Mouse (Mus musculus): ENCODE measurements around the gene Prdm10. TPM values are rescaled to one million over a fixed set of nuclear protein-coding genes. Genes with fewer than 3 reads are reported as not detected.

The Prdm10 gene
- polyA plus RNA-seq, 1 experiment from 2014 or later: 4.7 TPM

GRCm38 (mm10) chr9:31254697-31255004 is 25.7 kb upstream of the Prdm10 start:
- peak overlapping the region; percentile 85 for H3K27ac ChIP-seq (ENCODE audit: low read depth, low read length)
- no peaks in the 10 kb centered on the region for H3K9me3 ChIP-seq (replicated peaks; ENCODE audit: control insufficient read depth, low read length)
- peak overlapping the region; percentile 10; the same call in 1 of the 2 replicates for H3K4me3 ChIP-seq (ENCODE audit: low read depth, low read length)
- no peaks in the 10 kb centered on the region for H3K36me3 ChIP-seq (ENCODE audit: control insufficient read depth, insufficient read depth, low read length)
- no peak overlapping the region for H3K9ac ChIP-seq (ENCODE audit: low read depth, low read length)
- ATAC-seq (replicated peaks; ENCODE audit: insufficient number of reproducible peaks, low FRiP score, low TSS enrichment): peak; percentile 79
- H3K27me3 ChIP-seq (ENCODE audit: control insufficient read depth, insufficient read depth, low read length): no peaks in the 10 kb centered on the region
- WGBS (ENCODE audit: insufficient replicate concordance): 65% methylated on average over 7 of the region's 7 CpGs
- peak overlapping the region; percentile 19; the same call in 1 of the 2 replicates for H3K4me2 ChIP-seq
- peaks cover 5% of the 10 kb centered on the region; the same call in 1 of the 2 replicates for H3K4me1 ChIP-seq (ENCODE audit: control insufficient read depth, insufficient read depth, low read length)

- H3K36me3 ChIP-seq (ENCODE audit: control insufficient read depth, insufficient read depth, low read length): no peaks in the 10 kb centered on the region
Observed at GRCm38 (mm10) chr9:31255953-31256352, 24.4 kb upstream of the Prdm10 start.

GRCm38 (mm10) chr9:31258237-31258636 is 22.1 kb upstream of the Prdm10 start:
- Histone ChIP-seq H3K4me2 (no peak overlapping the region), H3K4me3 (ENCODE audit: low read depth, low read length) (no peak overlapping the region), H3K27me3 (ENCODE audit: control insufficient read depth, insufficient read depth, low read length) (no peaks in the 10 kb centered on the region), H3K9me3 (replicated peaks; ENCODE audit: control insufficient read depth, low read length) (no peaks in the 10 kb centered on the region), H3K36me3 (ENCODE audit: control insufficient read depth, insufficient read depth, low read length) (no peaks in the 10 kb centered on the region), H3K4me1 (ENCODE audit: control insufficient read depth, insufficient read depth, low read length) (peaks cover 11% of the 10 kb centered on the region), H3K9ac (ENCODE audit: low read depth, low read length) (no peak overlapping the region), H3K27ac (ENCODE audit: low read depth, low read length) (no peak overlapping the region)
- ATAC-seq (replicated peaks; ENCODE audit: insufficient number of reproducible peaks, low FRiP score, low TSS enrichment): no peak
- WGBS (ENCODE audit: insufficient replicate concordance): 49% methylated on average over 3 of the region's 3 CpGs

More at GRCm38 (mm10) chr9:31255953-31256352, 24.4 kb upstream of the Prdm10 start:
- H3K27me3 ChIP-seq (ENCODE audit: control insufficient read depth, insufficient read depth, low read length): no peaks in the 10 kb centered on the region
- H3K4me2 ChIP-seq: no peak overlapping the region
- no peak for ATAC-seq (replicated peaks; ENCODE audit: insufficient number of reproducible peaks, low FRiP score, low TSS enrichment)
- no peaks in the 10 kb centered on the region for H3K9me3 ChIP-seq (replicated peaks; ENCODE audit: control insufficient read depth, low read length)
- H3K4me3 ChIP-seq (ENCODE audit: low read depth, low read length): no peak overlapping the region
- peaks cover 5% of the 10 kb centered on the region; the same call in 1 of the 2 replicates for H3K4me1 ChIP-seq (ENCODE audit: control insufficient read depth, insufficient read depth, low read length)
- no peak overlapping the region for H3K9ac ChIP-seq (ENCODE audit: low read depth, low read length)
- H3K27ac ChIP-seq (ENCODE audit: low read depth, low read length): no peak overlapping the region
- WGBS (ENCODE audit: insufficient replicate concordance): 61% methylated on average over 7 of the region's 7 CpGs

GRCm38 (mm10) chr9:31260219-31260618 is 20.1 kb upstream of the Prdm10 start:
- Histone ChIP-seq H3K9ac (ENCODE audit: low read depth, low read length) (no peak overlapping the region), H3K4me2 (no peak overlapping the region), H3K9me3 (replicated peaks; ENCODE audit: control insufficient read depth, low read length) (no peaks in the 10 kb centered on the region), H3K4me1 (ENCODE audit: control insufficient read depth, insufficient read depth, low read length) (peaks cover 6% of the 10 kb centered on the region), H3K27ac (ENCODE audit: low read depth, low read length) (no peak overlapping the region), H3K27me3 (ENCODE audit: control insufficient read depth, insufficient read depth, low read length) (no peaks in the 10 kb centered on the region), H3K36me3 (ENCODE audit: control insufficient read depth, insufficient read depth, low read length) (no peaks in the 10 kb centered on the region), H3K4me3 (ENCODE audit: low read depth, low read length) (no peak overlapping the region)
- no peak for ATAC-seq (replicated peaks; ENCODE audit: insufficient number of reproducible peaks, low FRiP score, low TSS enrichment)
- WGBS (ENCODE audit: insufficient replicate concordance): 70% methylated on average over 4 of the region's 4 CpGs

- H3K9me3 ChIP-seq (replicated peaks; ENCODE audit: control insufficient read depth, low read length): no peaks in the 10 kb centered on the region
- ATAC-seq (replicated peaks; ENCODE audit: insufficient number of reproducible peaks, low FRiP score, low TSS enrichment): no peak
- no peak overlapping the region for H3K4me3 ChIP-seq (ENCODE audit: low read depth, low read length)
- H3K27me3 ChIP-seq (ENCODE audit: control insufficient read depth, insufficient read depth, low read length): no peaks in the 10 kb centered on the region
- H3K4me1 ChIP-seq (ENCODE audit: control insufficient read depth, insufficient read depth, low read length): peaks cover 12% of the 10 kb centered on the region
- H3K36me3 ChIP-seq (ENCODE audit: control insufficient read depth, insufficient read depth, low read length): no peaks in the 10 kb centered on the region
- H3K27ac ChIP-seq (ENCODE audit: low read depth, low read length): peak overlapping the region; percentile 35
- 17% methylated on average over 4 of the region's 4 CpGs for WGBS (ENCODE audit: insufficient replicate concordance)
- H3K4me2 ChIP-seq: no peak overlapping the region
- H3K9ac ChIP-seq (ENCODE audit: low read depth, low read length): no peak overlapping the region
Observed at GRCm38 (mm10) chr9:31262226-31263105, 17.9 kb upstream of the Prdm10 start.

GRCm38 (mm10) chr9:31266013-31266659 is 14.2 kb upstream of the Prdm10 start:
- no peaks in the 10 kb centered on the region for H3K27me3 ChIP-seq (ENCODE audit: control insufficient read depth, insufficient read depth, low read length)
- no peaks in the 10 kb centered on the region for H3K36me3 ChIP-seq (ENCODE audit: control insufficient read depth, insufficient read depth, low read length)
- peak overlapping the region; percentile 51; the same call in 1 of the 2 replicates for H3K27ac ChIP-seq (ENCODE audit: low read depth, low read length)
- H3K4me1 ChIP-seq (ENCODE audit: control insufficient read depth, insufficient read depth, low read length): peaks cover 16% of the 10 kb centered on the region
- no peak overlapping the region for H3K4me2 ChIP-seq
- no peak overlapping the region for H3K9ac ChIP-seq (ENCODE audit: low read depth, low read length)
- ATAC-seq (replicated peaks; ENCODE audit: insufficient number of reproducible peaks, low FRiP score, low TSS enrichment): no peak
- H3K4me3 ChIP-seq (ENCODE audit: low read depth, low read length): no peak overlapping the region
- no peaks in the 10 kb centered on the region for H3K9me3 ChIP-seq (replicated peaks; ENCODE audit: control insufficient read depth, low read length)
- 28% methylated on average over 5 of the region's 5 CpGs for WGBS (ENCODE audit: insufficient replicate concordance)

GRCm38 (mm10) chr9:31271221-31272015 is 8.9 kb upstream of the Prdm10 start:
- Histone ChIP-seq H3K4me2 (no peak overlapping the region), H3K36me3 (ENCODE audit: control insufficient read depth, insufficient read depth, low read length) (no peaks in the 10 kb centered on the region), H3K9ac (ENCODE audit: low read depth, low read length) (no peak overlapping the region), H3K27ac (ENCODE audit: low read depth, low read length) (no peak overlapping the region; the same call in 1 of the 2 replicates), H3K27me3 (ENCODE audit: control insufficient read depth, insufficient read depth, low read length) (no peaks in the 10 kb centered on the region), H3K9me3 (replicated peaks; ENCODE audit: control insufficient read depth, low read length) (no peaks in the 10 kb centered on the region), H3K4me1 (ENCODE audit: control insufficient read depth, insufficient read depth, low read length) (peaks cover 12% of the 10 kb centered on the region; the same call in 1 of the 2 replicates), H3K4me3 (ENCODE audit: low read depth, low read length) (no peak overlapping the region)
- ATAC-seq (replicated peaks; ENCODE audit: insufficient number of reproducible peaks, low FRiP score, low TSS enrichment): no peak
- WGBS (ENCODE audit: insufficient replicate concordance): 57% methylated on average over 8 of the region's 8 CpGs

GRCm38 (mm10) chr9:31272160-31272559 is 8.2 kb upstream of the Prdm10 start:
- H3K27me3 ChIP-seq (ENCODE audit: control insufficient read depth, insufficient read depth, low read length): no peaks in the 10 kb centered on the region
- ATAC-seq (replicated peaks; ENCODE audit: insufficient number of reproducible peaks, low FRiP score, low TSS enrichment): no peak
- no peak overlapping the region for H3K27ac ChIP-seq (ENCODE audit: low read depth, low read length)

More at GRCm38 (mm10) chr9:31272160-31272559, 8.2 kb upstream of the Prdm10 start:
- Histone ChIP-seq H3K9me3 (replicated peaks; ENCODE audit: control insufficient read depth, low read length) (no peaks in the 10 kb centered on the region), H3K36me3 (ENCODE audit: control insufficient read depth, insufficient read depth, low read length) (no peaks in the 10 kb centered on the region), H3K9ac (ENCODE audit: low read depth, low read length) (no peak overlapping the region), H3K4me3 (ENCODE audit: low read depth, low read length) (no peak overlapping the region), H3K4me1 (ENCODE audit: control insufficient read depth, insufficient read depth, low read length) (peaks cover 8% of the 10 kb centered on the region; the same call in 1 of the 2 replicates), H3K4me2 (no peak overlapping the region)
- 54% methylated on average over 4 of the region's 4 CpGs for WGBS (ENCODE audit: insufficient replicate concordance)
